Mouse (Mus musculus) right cerebral cortex, adult 18-20 months (tissue): ENCODE data around the gene Ttll5.

Source experiments
- DNase-seq: peaks from one replicate; pipeline ENCODE4 v3.0.0; 2022; ENCODE audit warnings: mixed read lengths

Ttll5 gene

GRCm38 (mm10) chr12:86105546-86105945 lies 281.1 kb downstream of the Ttll5 start:
- no peak for DNase-seq

GRCm38 (mm10) chr12:86106086-86106485 lies 281.6 kb downstream of the Ttll5 start:
- no peak for DNase-seq

DNA sequence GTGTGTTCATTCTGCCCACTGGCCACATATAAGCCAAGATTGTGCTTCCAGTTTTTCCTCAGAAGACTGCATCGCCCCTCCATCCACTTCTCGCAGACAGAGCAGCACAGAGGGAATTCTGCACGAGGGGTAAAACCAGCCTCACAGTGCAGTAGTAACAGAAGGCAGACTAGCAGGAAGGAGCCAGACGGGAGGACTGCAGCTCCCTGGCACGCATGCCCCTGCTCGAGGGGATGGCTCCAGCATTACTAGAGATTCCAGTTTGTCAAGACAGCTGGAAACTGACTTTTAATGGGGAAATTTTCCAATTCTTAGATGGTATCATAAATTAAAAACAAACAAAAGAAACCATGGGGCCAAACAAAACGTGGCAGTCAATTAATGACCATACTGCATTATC lies 283.2 kb downstream of the Ttll5 start:
- no peak for DNase-seq

GRCm38 (mm10) chr12:86109531-86109930 lies 285.1 kb downstream of the Ttll5 start:
- no peak for DNase-seq

DNA sequence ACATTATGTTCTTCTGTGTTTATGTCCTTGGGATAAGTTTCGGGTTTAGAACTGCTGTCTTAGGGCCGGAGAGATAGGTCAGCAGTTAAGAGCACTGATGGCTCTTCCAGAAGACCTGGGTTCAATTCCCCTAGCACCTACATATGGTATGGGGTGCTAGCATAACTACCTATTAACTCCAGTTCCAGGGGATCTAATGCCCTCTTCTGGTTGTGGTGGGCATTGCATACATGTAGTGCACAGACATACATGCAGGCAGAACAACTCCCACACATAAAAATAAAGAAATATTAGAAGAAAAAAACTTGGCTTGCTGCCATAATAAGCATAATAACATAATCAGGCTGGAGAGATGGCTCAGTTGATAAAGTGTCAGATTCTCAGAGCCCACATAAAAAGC lies 286.2 kb downstream of the Ttll5 start:
- DNase-seq: no peak
